Mouse (Mus musculus) bone marrow, adult 2 months (tissue): ENCODE results near the gene Gata2.

Experiments used
- CTCF ChIP-seq: fragments of 200-500 bp; IDR thresholded peaks from 2 replicates; pipeline ENCODE4 v1.5.1; 2011; ENCODE audit warnings: low read length, control low read depth; ENCODE audit not compliant: control insufficient read depth, insufficient read depth
- POLR2A ChIP-seq: fragments of 200-500 bp; IDR thresholded peaks from 2 replicates; pipeline ENCODE4 v1.6.1; 2011; ENCODE audit warnings: low read depth, mild to moderate bottlenecking, control low read depth, low read length, borderline replicate concordance; ENCODE audit not compliant: control insufficient read depth

- TF ChIP-seq CTCF (no peak), POLR2A (no peak)
Observed at GRCm38 (mm10) chr6:88231821-88232220, 38.1 kb downstream of the Gata2 start.
